Mouse (Mus musculus) small intestine, adult 2 months (tissue): Measurements from ENCODE around the gene Pbx2.

Experiments
- CTCF ChIP-seq: fragments of 200-500 bp; IDR thresholded peaks from 2 replicates; pipeline ENCODE4 v1.5.1; 2012; ENCODE audit warnings: low read depth, mild to moderate bottlenecking, control low read depth, inconsistent platforms, low read length, moderate library complexity, mixed read lengths; ENCODE audit not compliant: insufficient replicate concordance, insufficient read length; ENCODE audit errors: extremely low read depth
- POLR2A ChIP-seq: fragments of 200-500 bp; IDR thresholded peaks from 2 replicates; pipeline ENCODE4 v1.6.1; 2012; ENCODE audit warnings: low read depth, mild to moderate bottlenecking, control low read depth, inconsistent platforms, low read length, moderate library complexity

DNA sequence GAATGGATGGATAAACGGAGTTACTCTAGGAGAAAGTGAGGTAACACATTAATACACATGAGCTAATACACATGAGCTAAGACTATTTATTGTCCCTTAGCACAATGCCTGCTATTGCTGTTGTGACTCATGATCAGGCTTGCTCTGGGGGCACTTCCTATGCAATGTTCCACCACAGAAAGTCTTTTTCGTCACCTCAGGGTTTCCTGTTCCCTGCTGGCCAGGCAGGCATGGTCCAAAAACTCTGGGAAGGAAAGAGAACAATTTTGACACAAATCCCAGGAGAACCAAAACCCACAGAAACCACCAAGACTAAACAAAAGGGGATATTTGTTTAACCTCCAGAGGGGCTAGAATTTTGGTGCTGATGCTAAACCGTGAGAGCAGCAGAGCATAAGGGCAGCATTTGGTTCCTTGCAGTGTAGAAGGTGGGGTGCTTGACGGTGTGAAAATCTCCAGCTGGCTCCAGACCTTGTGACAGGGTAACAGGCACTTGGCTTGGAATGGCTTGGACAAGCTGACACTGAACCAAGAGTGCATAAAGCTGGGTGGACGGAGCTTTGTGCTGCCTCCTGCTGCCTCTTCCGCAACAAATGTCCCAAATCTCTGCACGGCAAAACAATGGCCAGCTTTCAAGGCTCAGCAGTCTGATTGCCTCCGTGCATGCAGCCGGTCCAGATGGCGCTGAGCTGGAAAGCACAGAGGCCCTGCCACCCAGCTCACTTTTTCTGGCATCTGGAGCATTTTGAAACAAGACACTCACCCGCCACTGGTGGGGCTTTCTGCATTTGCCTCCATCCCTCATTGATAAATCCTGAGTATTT is 49.9 kb downstream of the Pbx2 start:
- TF ChIP-seq POLR2A (no peak), CTCF (no peak)
